Mouse (Mus musculus): ENCODE results near the gene 4930402H24Rik. TPM values are rescaled to one million over a fixed set of nuclear protein-coding genes. Genes with fewer than 3 reads are reported as not detected.
"Not testable (repeated sequence)": the region's sequence is repeated elsewhere in the genome, so short reads cannot be mapped to it uniquely, and the experiment has no call there.

The 4930402H24Rik gene
- polyA plus RNA-seq, 1 experiment from 2014 or later = 50.9 TPM

DNA sequence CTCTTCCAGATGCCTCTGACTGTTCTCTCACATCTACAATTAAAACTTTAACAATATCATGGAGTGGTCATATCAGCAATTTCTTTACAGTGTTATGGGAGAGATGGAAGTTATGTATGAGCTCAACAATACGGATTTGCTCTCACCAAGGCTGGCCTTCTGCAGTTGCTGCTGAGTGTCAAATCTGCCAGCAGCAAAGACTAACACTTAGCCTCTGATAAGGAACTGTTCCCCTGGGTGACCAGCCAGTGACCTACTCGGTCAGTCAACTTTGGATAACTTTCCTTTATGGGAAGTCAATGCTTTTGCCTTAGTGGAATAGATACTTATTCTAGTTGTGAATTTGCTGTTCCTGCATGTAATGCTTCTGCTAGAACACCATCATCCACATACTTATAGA lies 62.6 kb downstream of the 4930402H24Rik start:
- Histone ChIP-seq H3K4me3 (no peak overlapping the region), H3K27ac (no peak overlapping the region), H3K36me3 (no peaks in the 10 kb centered on the region), H3K9me3 (no peaks in the 10 kb centered on the region), H3K27me3 (ENCODE audit: insufficient read depth, poor library complexity, severe bottlenecking) (peaks cover 6% of the 10 kb centered on the region; the same call in 1 of the 2 replicates), H3K4me1 (replicated peaks) (peaks cover 20% of the 10 kb centered on the region)
- WGBS = 70% methylated on average over 2 of the region's 2 CpGs
- DNase-seq (ENCODE audit: low spot score) = no peak

GRCm38 (mm10) chr2:130840846-130841245 lies 65.4 kb downstream of the 4930402H24Rik start:
- peak overlapping the region; percentile 97 for H3K27ac ChIP-seq
- H3K9me3 ChIP-seq = no peaks in the 10 kb centered on the region
- H3K4me3 ChIP-seq = peak overlapping the region; percentile 99
- H3K27me3 ChIP-seq (ENCODE audit: insufficient read depth, poor library complexity, severe bottlenecking) = peaks cover 6% of the 10 kb centered on the region; the same call in 1 of the 2 replicates
- peaks cover 26% of the 10 kb centered on the region for H3K4me1 ChIP-seq (replicated peaks)
- H3K36me3 ChIP-seq = peaks cover 18% of the 10 kb centered on the region
- peak; percentile 75 for DNase-seq (ENCODE audit: low spot score)
- WGBS = 4% methylated on average over 4 of the region's 4 CpGs

- Histone ChIP-seq H3K4me3 (peak overlapping the region; percentile 99), H3K36me3 (peaks cover 23% of the 10 kb centered on the region), H3K9me3 (no peaks in the 10 kb centered on the region), H3K27me3 (ENCODE audit: insufficient read depth, poor library complexity, severe bottlenecking) (peaks cover 6% of the 10 kb centered on the region; the same call in 1 of the 2 replicates), H3K27ac (peak overlapping the region; percentile 97), H3K4me1 (replicated peaks) (peaks cover 26% of the 10 kb centered on the region)
- under 1% methylated on average over 77 of the region's 77 CpGs for WGBS
- DNase-seq (ENCODE audit: low spot score) = peak; percentile 84
Observed at GRCm38 (mm10) chr2:130839874-130840661, 66.1 kb downstream of the 4930402H24Rik start.

DNA sequence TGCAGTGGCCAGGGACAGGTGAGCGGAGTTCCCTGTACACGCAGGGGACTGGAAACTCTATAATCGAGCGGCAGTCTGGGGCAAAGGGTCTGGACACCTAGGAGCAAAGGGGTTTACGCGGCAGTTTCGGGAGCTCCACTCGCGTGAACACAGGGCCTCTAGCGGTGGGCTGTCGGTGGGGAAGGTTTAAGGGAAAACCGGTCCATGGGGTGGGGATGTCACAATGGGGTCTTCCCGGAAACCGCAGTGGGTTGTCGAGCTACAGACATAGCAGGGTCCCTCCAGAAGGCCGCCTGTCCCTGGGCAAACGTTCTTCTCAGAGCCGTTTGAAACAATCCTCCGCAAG lies 66.7 kb downstream of the 4930402H24Rik start:
- Histone ChIP-seq H3K36me3 (peaks cover 23% of the 10 kb centered on the region), H3K9me3 (no peaks in the 10 kb centered on the region), H3K27ac (peak overlapping the region; percentile 97), H3K27me3 (ENCODE audit: insufficient read depth, poor library complexity, severe bottlenecking) (peaks cover 6% of the 10 kb centered on the region; the same call in 1 of the 2 replicates), H3K4me1 (replicated peaks) (peaks cover 26% of the 10 kb centered on the region), H3K4me3 (peak overlapping the region; percentile 99)
- DNase-seq (ENCODE audit: low spot score) = peak; percentile 78
- WGBS = under 1% methylated on average over 19 of the region's 19 CpGs

DNA sequence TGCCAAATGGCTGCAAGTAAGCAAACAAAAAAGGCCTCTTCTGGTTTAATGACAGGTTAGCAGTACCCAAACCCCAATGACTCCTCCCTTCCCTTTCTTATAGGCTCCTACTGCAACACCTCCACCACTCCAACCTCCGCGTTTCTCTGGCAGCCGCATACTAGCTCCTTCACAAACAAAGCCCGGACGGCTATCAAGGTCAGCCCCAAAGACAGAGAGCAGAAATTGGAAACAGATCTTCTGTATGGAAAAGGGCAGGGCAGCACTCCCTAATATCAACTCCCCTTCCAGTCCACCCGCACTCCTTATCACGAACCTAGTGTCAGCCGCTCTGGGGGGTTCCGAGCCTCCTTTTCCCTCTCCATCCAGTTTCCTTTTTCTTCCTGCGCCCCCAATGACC lies 67.1 kb downstream of the 4930402H24Rik start:
- Histone ChIP-seq H3K27me3 (ENCODE audit: insufficient read depth, poor library complexity, severe bottlenecking) (peaks cover 6% of the 10 kb centered on the region; the same call in 1 of the 2 replicates), H3K4me1 (replicated peaks) (peaks cover 26% of the 10 kb centered on the region), H3K27ac (peak overlapping the region; percentile 97), H3K36me3 (peaks cover 23% of the 10 kb centered on the region), H3K4me3 (peak overlapping the region; percentile 99), H3K9me3 (no peaks in the 10 kb centered on the region)
- peak; percentile 27 for DNase-seq (ENCODE audit: low spot score)
- WGBS = under 1% methylated on average over 10 of the region's 10 CpGs

DNA sequence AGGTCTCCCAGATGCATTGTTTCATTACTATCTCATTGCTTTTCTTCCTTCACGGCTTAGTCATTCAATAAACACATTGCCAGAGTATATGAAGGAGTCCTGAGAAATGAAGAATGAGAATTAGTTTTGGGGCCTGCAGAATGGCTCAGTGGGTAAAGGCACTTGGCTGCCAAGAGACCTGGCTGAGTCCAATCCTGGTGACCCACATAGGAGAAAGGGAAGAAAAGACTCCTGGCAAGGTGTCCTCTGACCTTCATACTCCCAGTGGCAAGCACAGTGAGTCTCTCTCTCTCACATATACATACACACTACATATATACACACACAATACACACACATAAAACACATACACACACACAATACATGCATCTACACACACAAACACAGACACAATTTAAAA lies 68.1 kb downstream of the 4930402H24Rik start:
- 91% methylated on average over 1 of the region's 1 CpGs for WGBS
- Histone ChIP-seq H3K4me1 (replicated peaks) (peaks cover 26% of the 10 kb centered on the region), H3K9me3 (no peaks in the 10 kb centered on the region), H3K27me3 (ENCODE audit: insufficient read depth, poor library complexity, severe bottlenecking) (peaks cover 2% of the 10 kb centered on the region; the same call in 1 of the 2 replicates), H3K36me3 (peaks cover 23% of the 10 kb centered on the region), H3K4me3 (peak overlapping the region; percentile 99; the same call in 1 of the 2 replicates), H3K27ac (no peak overlapping the region)
- DNase-seq (ENCODE audit: low spot score) = no peak

- 79% methylated on average over 3 of the region's 3 CpGs for WGBS
- Histone ChIP-seq H3K4me3 (no peak overlapping the region), H3K27ac (no peak overlapping the region), H3K36me3 (peaks cover 33% of the 10 kb centered on the region), H3K4me1 (replicated peaks) (peaks cover 7% of the 10 kb centered on the region), H3K27me3 (ENCODE audit: insufficient read depth, poor library complexity, severe bottlenecking) (no peaks in the 10 kb centered on the region), H3K9me3 (no peaks in the 10 kb centered on the region)
- DNase-seq (ENCODE audit: low spot score) = no peak
Observed at GRCm38 (mm10) chr2:130833699-130834098, 72.5 kb downstream of the 4930402H24Rik start.

GRCm38 (mm10) chr2:130832582-130832981 lies 73.6 kb downstream of the 4930402H24Rik start:
- 0 out of 2 replicates have a peak, but pooled peaks cover 3% of the 10 kb centered on the region for H3K4me1 ChIP-seq (replicated peaks)
- H3K27me3 ChIP-seq (ENCODE audit: insufficient read depth, poor library complexity, severe bottlenecking) = no peaks in the 10 kb centered on the region
- no peak overlapping the region for H3K27ac ChIP-seq
- DNase-seq (ENCODE audit: low spot score) = no peak
- no peak overlapping the region for H3K4me3 ChIP-seq
- 78% methylated on average over 1 of the region's 1 CpGs for WGBS
- no peaks in the 10 kb centered on the region for H3K9me3 ChIP-seq
- peaks cover 32% of the 10 kb centered on the region for H3K36me3 ChIP-seq

GRCm38 (mm10) chr2:130832012-130832411 lies 74.2 kb downstream of the 4930402H24Rik start:
- H3K27ac ChIP-seq = no peak overlapping the region
- 80% methylated on average over 2 of the region's 2 CpGs for WGBS
- peaks cover 27% of the 10 kb centered on the region for H3K36me3 ChIP-seq
- H3K9me3 ChIP-seq = no peaks in the 10 kb centered on the region
- H3K27me3 ChIP-seq (ENCODE audit: insufficient read depth, poor library complexity, severe bottlenecking) = no peaks in the 10 kb centered on the region
- no peak for DNase-seq (ENCODE audit: low spot score)
- H3K4me3 ChIP-seq = no peak overlapping the region
- peaks cover 8% of the 10 kb centered on the region; the same call in 1 of the 2 replicates for H3K4me1 ChIP-seq (replicated peaks)

GRCm38 (mm10) chr2:130830236-130830635 lies 76.0 kb downstream of the 4930402H24Rik start:
- Histone ChIP-seq H3K4me1 (replicated peaks) (peaks cover 16% of the 10 kb centered on the region), H3K27ac (no peak overlapping the region), H3K27me3 (ENCODE audit: insufficient read depth, poor library complexity, severe bottlenecking) (no peaks in the 10 kb centered on the region), H3K36me3 (peaks cover 22% of the 10 kb centered on the region), H3K9me3 (no peaks in the 10 kb centered on the region), H3K4me3 (no peak overlapping the region)
- 86% methylated on average over 3 of the region's 3 CpGs for WGBS
- DNase-seq (ENCODE audit: low spot score) = no peak

DNA sequence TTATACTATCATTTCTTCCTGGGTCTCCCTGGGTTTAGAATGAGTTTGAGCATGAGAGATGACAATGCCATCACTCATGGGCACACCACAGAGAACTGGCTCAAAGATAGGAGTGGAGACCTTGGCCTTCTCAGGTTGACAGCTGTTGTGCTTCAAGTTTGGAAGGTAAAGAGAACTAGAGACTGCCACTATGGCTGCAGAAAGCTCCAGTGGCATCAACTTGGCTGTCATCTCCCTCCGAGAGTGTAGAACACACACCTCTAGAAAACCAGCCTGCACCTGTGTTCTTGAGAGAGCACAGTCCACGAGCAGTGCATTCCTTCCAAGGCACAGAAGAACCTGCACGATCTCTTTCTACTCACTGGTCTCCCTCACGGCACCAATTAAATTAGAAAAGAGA lies 76.7 kb downstream of the 4930402H24Rik start:
- H3K36me3 ChIP-seq = peaks cover 24% of the 10 kb centered on the region
- no peaks in the 10 kb centered on the region for H3K9me3 ChIP-seq
- no peak overlapping the region for H3K4me3 ChIP-seq
- 87% methylated on average over 4 of the region's 4 CpGs for WGBS
- no peak for DNase-seq (ENCODE audit: low spot score)
- peaks cover 16% of the 10 kb centered on the region for H3K4me1 ChIP-seq (replicated peaks)
- H3K27me3 ChIP-seq (ENCODE audit: insufficient read depth, poor library complexity, severe bottlenecking) = no peaks in the 10 kb centered on the region
- no peak overlapping the region for H3K27ac ChIP-seq

DNA sequence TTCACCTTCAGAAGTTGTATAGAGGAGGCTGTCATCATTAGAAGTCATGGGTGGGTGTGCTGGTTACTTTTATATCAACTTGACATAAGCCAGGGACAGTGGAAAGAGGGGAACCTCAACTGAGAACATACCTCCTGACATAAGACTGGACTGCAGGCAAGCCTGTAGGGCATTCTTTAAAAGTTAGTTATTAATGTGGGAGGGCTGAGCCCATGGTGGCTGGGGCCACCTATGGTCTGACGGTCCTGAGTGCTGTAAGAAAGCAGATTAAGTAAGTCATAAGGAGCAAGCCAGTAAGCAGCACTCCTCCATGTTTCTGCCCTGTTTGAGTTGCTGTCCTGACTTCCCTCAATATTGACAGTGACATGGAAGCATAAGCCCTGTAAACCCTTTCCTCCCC lies 77.5 kb downstream of the 4930402H24Rik start:
- 88% methylated on average over 1 of the region's 1 CpGs for WGBS
- H3K36me3 ChIP-seq = peaks cover 27% of the 10 kb centered on the region
- DNase-seq (ENCODE audit: low spot score) = no peak
- no peak overlapping the region for H3K4me3 ChIP-seq
- no peaks in the 10 kb centered on the region for H3K27me3 ChIP-seq (ENCODE audit: insufficient read depth, poor library complexity, severe bottlenecking)
- no peaks in the 10 kb centered on the region for H3K9me3 ChIP-seq
- no peak overlapping the region for H3K27ac ChIP-seq
- H3K4me1 ChIP-seq (replicated peaks) = peaks cover 16% of the 10 kb centered on the region

GRCm38 (mm10) chr2:130828066-130828465 lies 78.1 kb downstream of the 4930402H24Rik start:
- H3K27me3 ChIP-seq (ENCODE audit: insufficient read depth, poor library complexity, severe bottlenecking); H3K9me3 ChIP-seq; H3K27ac ChIP-seq; H3K4me3 ChIP-seq; DNase-seq (ENCODE audit: low spot score): not testable (repeated sequence)
- Histone ChIP-seq H3K36me3 (peaks cover 27% of the 10 kb centered on the region), H3K4me1 (replicated peaks) (peaks cover 16% of the 10 kb centered on the region)
- 98% methylated on average over 3 of the region's 3 CpGs for WGBS
